Mouse (Mus musculus): ENCODE data around the gene Syt16. TPM values are rescaled to one million over a fixed set of nuclear protein-coding genes. Genes with fewer than 3 reads are reported as not detected.

Gene Syt16
- polyA plus RNA-seq, 1 experiment from 2014 or later, result 0.27 TPM

- H3K4me1 ChIP-seq (replicated peaks; ENCODE audit: control insufficient read depth, insufficient read depth, low read length), result no peaks in the 10 kb centered on the region
- no peak overlapping the region for H3K4me3 ChIP-seq (ENCODE audit: low read depth, low read length)
- no peak overlapping the region for H3K4me2 ChIP-seq
- WGBS, result 46% methylated on average over 2 of the region's 2 CpGs
- no peaks in the 10 kb centered on the region for H3K27me3 ChIP-seq (replicated peaks; ENCODE audit: control insufficient read depth, insufficient read depth, low read length)
- H3K27ac ChIP-seq (ENCODE audit: low read depth, low read length), result no peak overlapping the region
- no peaks in the 10 kb centered on the region for H3K36me3 ChIP-seq (ENCODE audit: control insufficient read depth, insufficient read depth, low read length)
- no peak overlapping the region for H3K9ac ChIP-seq (ENCODE audit: low read depth, low read length)
- no peak for ATAC-seq (replicated peaks; ENCODE audit: low FRiP score)
- no peak for DNase-seq (ENCODE audit: low spot score)
- no peaks in the 10 kb centered on the region for H3K9me3 ChIP-seq (ENCODE audit: control insufficient read depth, low read length)
Observed at GRCm38 (mm10) chr12:74315221-74315620, 317.8 kb downstream of the Syt16 start.

DNA sequence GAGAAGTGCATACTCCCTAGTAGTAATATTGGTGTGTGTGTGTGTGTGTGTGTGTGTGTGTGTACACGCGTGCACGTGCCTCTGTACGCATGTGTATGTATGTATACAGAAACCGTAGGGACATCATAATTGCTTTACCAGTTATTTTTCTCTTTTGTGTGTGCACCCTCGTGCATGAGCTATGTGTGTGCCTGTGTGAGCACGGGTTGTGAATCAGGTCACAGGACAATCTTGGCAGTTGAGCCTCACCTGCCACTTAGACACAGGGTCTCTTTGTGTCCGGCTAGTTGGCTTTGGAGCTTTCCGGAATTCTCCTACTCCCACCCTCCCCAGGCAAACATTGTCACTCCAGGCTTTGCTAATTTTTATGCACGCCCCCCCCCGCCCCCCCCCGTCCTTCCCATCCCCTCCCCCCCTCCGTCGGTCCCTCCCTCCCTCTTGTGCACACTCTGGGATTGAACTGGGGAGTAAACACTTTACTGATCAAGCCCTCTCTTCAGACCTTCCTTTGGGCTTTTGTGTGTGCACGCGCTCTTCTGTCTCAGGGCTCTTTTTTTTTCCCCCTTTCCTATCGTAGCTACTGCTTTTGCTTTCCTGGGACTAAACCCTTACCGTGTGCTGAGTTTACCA lies 319.0 kb downstream of the Syt16 start, which contains the start of gene Gm11042:
Gene Gm11042, minus strand, starts transcription at position 51 of the 630 bp plus-strand sequence.
- H3K9ac ChIP-seq (ENCODE audit: low read depth, low read length), result 0 out of 2 replicates have a peak within 1 kb of the TSS, but pooled peaks have one; percentile 35
- peak within 1 kb of the TSS; percentile 61 for H3K4me2 ChIP-seq
- ATAC-seq (replicated peaks; ENCODE audit: low FRiP score) (peak; percentile 45; the same call in 1 of the 2 replicates), DNase-seq (ENCODE audit: low spot score) (no peak)
- H3K9me3 ChIP-seq (ENCODE audit: control insufficient read depth, low read length), result no peaks in the 10 kb centered on the region
- H3K4me1 ChIP-seq (replicated peaks; ENCODE audit: control insufficient read depth, insufficient read depth, low read length), result no peaks in the 10 kb centered on the region
- no peaks in the 10 kb centered on the region for H3K36me3 ChIP-seq (ENCODE audit: control insufficient read depth, insufficient read depth, low read length)
- H3K4me3 ChIP-seq (ENCODE audit: low read depth, low read length), result peak within 1 kb of the TSS; percentile 43
- WGBS, result 34% methylated on average over 16 of the region's 18 CpGs
- H3K27ac ChIP-seq (ENCODE audit: low read depth, low read length), result no peak within 1 kb of the TSS
- no peaks in the 10 kb centered on the region for H3K27me3 ChIP-seq (replicated peaks; ENCODE audit: control insufficient read depth, insufficient read depth, low read length)

GRCm38 (mm10) chr12:74316989-74317759 lies 319.7 kb downstream of the Syt16 start:
- Histone ChIP-seq H3K27me3 (replicated peaks; ENCODE audit: control insufficient read depth, insufficient read depth, low read length) (no peaks in the 10 kb centered on the region), H3K36me3 (ENCODE audit: control insufficient read depth, insufficient read depth, low read length) (no peaks in the 10 kb centered on the region), H3K9me3 (ENCODE audit: control insufficient read depth, low read length) (no peaks in the 10 kb centered on the region), H3K27ac (ENCODE audit: low read depth, low read length) (no peak overlapping the region), H3K4me2 (peak overlapping the region; percentile 61), H3K4me1 (replicated peaks; ENCODE audit: control insufficient read depth, insufficient read depth, low read length) (no peaks in the 10 kb centered on the region), H3K9ac (ENCODE audit: low read depth, low read length) (0 out of 2 replicates have a peak overlapping the region, but pooled peaks have one; percentile 35), H3K4me3 (ENCODE audit: low read depth, low read length) (peak overlapping the region; percentile 43)
- DNase-seq (ENCODE audit: low spot score) (peak; percentile 59), ATAC-seq (replicated peaks; ENCODE audit: low FRiP score) (peak; percentile 68; the same call in 1 of the 2 replicates)
- WGBS, result 13% methylated on average over 15 of the region's 15 CpGs

DNA sequence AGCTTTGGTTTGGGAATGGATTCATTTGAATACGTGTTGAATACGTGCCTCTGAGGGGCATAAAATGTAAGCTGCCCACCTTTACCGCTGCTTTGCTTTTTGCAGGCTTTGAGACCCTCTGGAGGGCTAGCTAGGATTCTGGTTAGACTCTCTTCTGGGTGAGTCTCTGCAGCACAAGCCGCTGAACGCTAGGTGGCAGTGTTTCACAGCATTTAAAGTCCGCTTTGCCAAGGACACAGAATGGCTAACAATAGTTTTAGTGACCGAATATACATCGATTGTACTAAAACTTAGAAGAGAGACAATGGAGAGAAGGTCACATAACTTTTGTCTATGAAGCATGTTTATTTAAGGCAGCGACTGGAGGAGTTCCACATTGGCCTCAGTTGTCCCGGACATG lies 322.9 kb downstream of the Syt16 start:
- H3K9me3 ChIP-seq (ENCODE audit: control insufficient read depth, low read length), result no peaks in the 10 kb centered on the region
- H3K27me3 ChIP-seq (replicated peaks; ENCODE audit: control insufficient read depth, insufficient read depth, low read length), result no peaks in the 10 kb centered on the region
- no peak overlapping the region for H3K4me2 ChIP-seq
- WGBS, result 21% methylated on average over 10 of the region's 10 CpGs
- no peaks in the 10 kb centered on the region for H3K4me1 ChIP-seq (replicated peaks; ENCODE audit: control insufficient read depth, insufficient read depth, low read length)
- DNase-seq (ENCODE audit: low spot score), result peak; percentile 52
- ATAC-seq (replicated peaks; ENCODE audit: low FRiP score), result 0 out of 2 replicates have a peak, but pooled peaks have one; percentile 23
- H3K27ac ChIP-seq (ENCODE audit: low read depth, low read length), result no peak overlapping the region
- no peak overlapping the region for H3K4me3 ChIP-seq (ENCODE audit: low read depth, low read length)
- H3K9ac ChIP-seq (ENCODE audit: low read depth, low read length), result no peak overlapping the region
- H3K36me3 ChIP-seq (ENCODE audit: control insufficient read depth, insufficient read depth, low read length), result no peaks in the 10 kb centered on the region

DNA sequence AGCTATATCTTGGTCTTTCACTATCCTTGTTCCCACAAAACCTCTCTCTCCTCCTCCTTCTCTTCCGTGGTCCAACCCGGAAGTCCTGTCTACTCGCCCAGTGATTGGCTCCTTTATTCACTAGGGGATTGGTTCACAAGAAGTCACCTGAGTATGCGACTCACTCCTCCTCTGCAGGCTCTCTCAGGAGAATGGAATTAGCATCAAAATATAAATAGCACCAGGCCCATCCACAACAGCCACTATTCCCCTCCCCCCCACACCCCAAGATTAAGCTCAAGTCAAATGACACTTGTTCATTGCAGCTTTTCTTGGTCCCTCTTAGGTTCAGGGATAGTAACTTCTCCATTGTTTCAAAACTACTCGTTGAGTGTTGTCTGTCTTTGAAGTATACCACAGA lies 324.5 kb downstream of the Syt16 start:
- Histone ChIP-seq H3K9ac (ENCODE audit: low read depth, low read length) (no peak overlapping the region), H3K4me3 (ENCODE audit: low read depth, low read length) (no peak overlapping the region), H3K27ac (ENCODE audit: low read depth, low read length) (no peak overlapping the region), H3K36me3 (ENCODE audit: control insufficient read depth, insufficient read depth, low read length) (no peaks in the 10 kb centered on the region), H3K4me2 (no peak overlapping the region), H3K4me1 (replicated peaks; ENCODE audit: control insufficient read depth, insufficient read depth, low read length) (no peaks in the 10 kb centered on the region), H3K27me3 (replicated peaks; ENCODE audit: control insufficient read depth, insufficient read depth, low read length) (no peaks in the 10 kb centered on the region), H3K9me3 (ENCODE audit: control insufficient read depth, low read length) (no peaks in the 10 kb centered on the region)
- WGBS, result 75% methylated on average over 5 of the region's 5 CpGs
- DNase-seq (ENCODE audit: low spot score), result no peak
- ATAC-seq (replicated peaks; ENCODE audit: low FRiP score), result no peak

Other genes starting within 250 kb of the Syt16 start
- gene Hif1a, start 96.3 kb upstream of the Syt16 start, polyA plus RNA-seq (2014; fragmentation: Nextera tagmentation; extraction: Ambion mirVana), result 46.5 and 54.6 TPM in 2 replicates
- 6.6 and 9.7 TPM in 2 replicates for gene Gm49321, start 60.0 kb upstream of the Syt16 start, polyA plus RNA-seq (2014; fragmentation: Nextera tagmentation; extraction: Ambion mirVana)
- gene Snapc1, start 33.2 kb upstream of the Syt16 start, polyA plus RNA-seq (2014; fragmentation: Nextera tagmentation; extraction: Ambion mirVana), result 13.6 and 15.1 TPM in 2 replicates